Mouse (Mus musculus) kidney, postnatal 4 days (tissue): ENCODE data around the gene Sfn.
A peak's percentile ranks its signal among the peaks of the same experiment; 100 is the strongest.

Experiments used
- DNase-seq, 2 experiments: peaks; one replicate each; pipeline ENCODE4 v3.0.0; 2021; ENCODE audit warnings: mixed read lengths in 2 of 2

Sfn gene

GRCm38 (mm10) chr4:133574843-133575202 is 27.1 kb downstream of the Sfn start:
- no peak for DNase-seq

- peak; percentile 96 to 97 for DNase-seq
These were observed 27.7 kb downstream of the Sfn start, which contains the start of gene Gpatch3 for GRCm38 (mm10) chr4:133574070-133574842. Gpatch3 (plus strand) TSS chr4:133574745.

GRCm38 (mm10) chr4:133570066-133570466 is 31.9 kb downstream of the Sfn start:
- peak; percentile 25 to 55 for DNase-seq

- no peak for DNase-seq
These were observed 32.5 kb downstream of the Sfn start for GRCm38 (mm10) chr4:133569291-133570065.

- DNase-seq, result no peak
These were observed 34.7 kb downstream of the Sfn start for GRCm38 (mm10) chr4:133567251-133567650.

GRCm38 (mm10) chr4:133563123-133563571 is 38.8 kb downstream of the Sfn start:
- DNase-seq, result peak; percentile 31 to 51

GRCm38 (mm10) chr4:133561622-133562021 is 40.3 kb downstream of the Sfn start:
- no peak for DNase-seq

- no peak for DNase-seq
These were observed 42.1 kb downstream of the Sfn start for GRCm38 (mm10) chr4:133559846-133560245.

GRCm38 (mm10) chr4:133557041-133557717 is 44.8 kb downstream of the Sfn start:
- peak in 1 of 2 experiments; percentile 26 for DNase-seq

GRCm38 (mm10) chr4:133553448-133554330 is 48.3 kb downstream of the Sfn start:
- no peak for DNase-seq

GRCm38 (mm10) chr4:133552768-133553447 is 49.1 kb downstream of the Sfn start, which contains the start of gene Nr0b2:
Nr0b2 (plus strand) TSS chr4:133553376.
- peak in 1 of 2 experiments; percentile 21 for DNase-seq

- DNase-seq, result no peak
These were observed 49.9 kb downstream of the Sfn start for GRCm38 (mm10) chr4:133552029-133552428.
